Mouse (Mus musculus): Measurements from ENCODE around the gene Ylpm1. TPM values are rescaled to one million over a fixed set of nuclear protein-coding genes. Genes with fewer than 3 reads are reported as not detected.

The Ylpm1 gene
- polyA plus RNA-seq, 1 experiment from 2014 or later: 6.2 TPM

GRCm38 (mm10) chr12:85091190-85091589 lies 95.1 kb downstream of the Ylpm1 start:
- DNase-seq (no peak), ATAC-seq (no peak)
- no peak for TF ChIP-seq EP300 (IDR thresholded peaks at IDR 0.05; ENCODE audit: low read depth)
- TF ChIP-seq CTCF (IDR thresholded peaks at IDR 0.05; ENCODE audit: low read depth): no peak
- 49% methylated on average over 3 of the region's 3 CpGs for WGBS (ENCODE audit: insufficient replicate concordance)
- no peaks in the 10 kb centered on the region for H3K9me3 ChIP-seq (ENCODE audit: low read length)
- no peaks in the 10 kb centered on the region for H3K4me1 ChIP-seq (ENCODE audit: insufficient read depth)
- no peak overlapping the region for H3K27ac ChIP-seq (ENCODE audit: low read depth)
- no peak overlapping the region for H3K4me2 ChIP-seq (ENCODE audit: low read depth, low read length)
- no peak overlapping the region for H3K4me3 ChIP-seq (ENCODE audit: low read depth, low read length)
- H3K27me3 ChIP-seq (ENCODE audit: insufficient read depth, low read length): no peaks in the 10 kb centered on the region
- no peak overlapping the region for H3K9ac ChIP-seq (replicated peaks)
- H3K36me3 ChIP-seq (replicated peaks; ENCODE audit: insufficient read depth, low read length): no peaks in the 10 kb centered on the region; the same call in 1 of the 2 replicates

GRCm38 (mm10) chr12:85092214-85092613 lies 96.1 kb downstream of the Ylpm1 start:
- H3K4me1 ChIP-seq (ENCODE audit: insufficient read depth): no peaks in the 10 kb centered on the region
- TF ChIP-seq CTCF (IDR thresholded peaks at IDR 0.05; ENCODE audit: low read depth): peak; percentile 79
- no peak for TF ChIP-seq EP300 (IDR thresholded peaks at IDR 0.05; ENCODE audit: low read depth)
- no peaks in the 10 kb centered on the region for H3K27me3 ChIP-seq (ENCODE audit: insufficient read depth, low read length)
- DNase-seq: peak; percentile 81
- no peaks in the 10 kb centered on the region; the same call in 1 of the 2 replicates for H3K36me3 ChIP-seq (replicated peaks; ENCODE audit: insufficient read depth, low read length)
- H3K27ac ChIP-seq (ENCODE audit: low read depth): no peak overlapping the region
- no peak overlapping the region for H3K4me3 ChIP-seq (ENCODE audit: low read depth, low read length)
- no peaks in the 10 kb centered on the region for H3K9me3 ChIP-seq (ENCODE audit: low read length)
- no peak overlapping the region for H3K4me2 ChIP-seq (ENCODE audit: low read depth, low read length)
- WGBS (ENCODE audit: insufficient replicate concordance): 4% methylated on average over 3 of the region's 3 CpGs
- no peak for ATAC-seq
- no peak overlapping the region for H3K9ac ChIP-seq (replicated peaks)

- no peak for TF ChIP-seq CTCF (IDR thresholded peaks at IDR 0.05; ENCODE audit: low read depth)
- 23% methylated on average over 14 of the region's 14 CpGs for WGBS (ENCODE audit: insufficient replicate concordance)
- H3K9ac ChIP-seq (replicated peaks): no peak overlapping the region
- H3K4me1 ChIP-seq (ENCODE audit: insufficient read depth): no peaks in the 10 kb centered on the region
- H3K36me3 ChIP-seq (replicated peaks; ENCODE audit: insufficient read depth, low read length): no peaks in the 10 kb centered on the region; the same call in 1 of the 2 replicates
- ATAC-seq (peak; percentile 40), DNase-seq (peak; percentile 59)
- H3K4me2 ChIP-seq (ENCODE audit: low read depth, low read length): 0 out of 2 replicates have a peak overlapping the region, but pooled peaks have one; percentile 22
- H3K9me3 ChIP-seq (ENCODE audit: low read length): no peaks in the 10 kb centered on the region
- H3K27me3 ChIP-seq (ENCODE audit: insufficient read depth, low read length): no peaks in the 10 kb centered on the region
- no peak overlapping the region for H3K4me3 ChIP-seq (ENCODE audit: low read depth, low read length)
- H3K27ac ChIP-seq (ENCODE audit: low read depth): no peak overlapping the region
Observed at GRCm38 (mm10) chr12:85094010-85094409, 97.9 kb downstream of the Ylpm1 start.

GRCm38 (mm10) chr12:85094706-85095105 lies 98.6 kb downstream of the Ylpm1 start:
- Histone ChIP-seq H3K4me1 (ENCODE audit: insufficient read depth) (no peaks in the 10 kb centered on the region), H3K9ac (replicated peaks) (no peak overlapping the region), H3K36me3 (replicated peaks; ENCODE audit: insufficient read depth, low read length) (no peaks in the 10 kb centered on the region), H3K4me2 (ENCODE audit: low read depth, low read length) (no peak overlapping the region), H3K27me3 (ENCODE audit: insufficient read depth, low read length) (no peaks in the 10 kb centered on the region), H3K27ac (ENCODE audit: low read depth) (no peak overlapping the region), H3K9me3 (ENCODE audit: low read length) (no peaks in the 10 kb centered on the region), H3K4me3 (ENCODE audit: low read depth, low read length) (no peak overlapping the region)
- TF ChIP-seq EP300 (IDR thresholded peaks at IDR 0.05; ENCODE audit: low read depth) (no peak), CTCF (IDR thresholded peaks at IDR 0.05; ENCODE audit: low read depth) (no peak)
- DNase-seq (no peak), ATAC-seq (no peak)
- WGBS (ENCODE audit: insufficient replicate concordance): 73% methylated on average over 10 of the region's 10 CpGs

- no peak for DNase-seq
Observed at GRCm38 (mm10) chr12:85095146-85095545, 99.0 kb downstream of the Ylpm1 start.

GRCm38 (mm10) chr12:85095859-85096258 lies 99.7 kb downstream of the Ylpm1 start:
- WGBS (ENCODE audit: insufficient replicate concordance): 87% methylated on average over 7 of the region's 7 CpGs
- Histone ChIP-seq H3K4me2 (ENCODE audit: low read depth, low read length) (no peak overlapping the region), H3K9me3 (ENCODE audit: low read length) (no peaks in the 10 kb centered on the region), H3K9ac (replicated peaks) (no peak overlapping the region), H3K27me3 (ENCODE audit: insufficient read depth, low read length) (no peaks in the 10 kb centered on the region), H3K4me1 (ENCODE audit: insufficient read depth) (no peaks in the 10 kb centered on the region), H3K27ac (ENCODE audit: low read depth) (no peak overlapping the region), H3K36me3 (replicated peaks; ENCODE audit: insufficient read depth, low read length) (no peaks in the 10 kb centered on the region), H3K4me3 (ENCODE audit: low read depth, low read length) (no peak overlapping the region)
- ATAC-seq (no peak), DNase-seq (no peak)
- TF ChIP-seq EP300 (IDR thresholded peaks at IDR 0.05; ENCODE audit: low read depth) (no peak), CTCF (IDR thresholded peaks at IDR 0.05; ENCODE audit: low read depth) (no peak)

More at GRCm38 (mm10) chr12:85095146-85095545, 99.0 kb downstream of the Ylpm1 start:
- no peak overlapping the region for H3K4me2 ChIP-seq (ENCODE audit: low read depth, low read length)
- H3K9me3 ChIP-seq (ENCODE audit: low read length): no peaks in the 10 kb centered on the region
- no peaks in the 10 kb centered on the region for H3K27me3 ChIP-seq (ENCODE audit: insufficient read depth, low read length)
- TF ChIP-seq EP300 (IDR thresholded peaks at IDR 0.05; ENCODE audit: low read depth) (no peak), CTCF (IDR thresholded peaks at IDR 0.05; ENCODE audit: low read depth) (no peak)
- no peak overlapping the region for H3K4me3 ChIP-seq (ENCODE audit: low read depth, low read length)
- H3K4me1 ChIP-seq (ENCODE audit: insufficient read depth): no peaks in the 10 kb centered on the region
- no peak overlapping the region for H3K27ac ChIP-seq (ENCODE audit: low read depth)
- no peak for ATAC-seq
- H3K36me3 ChIP-seq (replicated peaks; ENCODE audit: insufficient read depth, low read length): no peaks in the 10 kb centered on the region
- 73% methylated on average over 11 of the region's 11 CpGs for WGBS (ENCODE audit: insufficient replicate concordance)
- H3K9ac ChIP-seq (replicated peaks): no peak overlapping the region

- no peaks in the 10 kb centered on the region for H3K36me3 ChIP-seq (replicated peaks; ENCODE audit: insufficient read depth, low read length)
- no peaks in the 10 kb centered on the region for H3K27me3 ChIP-seq (ENCODE audit: insufficient read depth, low read length)
- H3K4me2 ChIP-seq (ENCODE audit: low read depth, low read length): no peak overlapping the region
- peaks cover 7% of the 10 kb centered on the region; the same call in 1 of the 2 replicates for H3K4me1 ChIP-seq (ENCODE audit: insufficient read depth)
- no peak for TF ChIP-seq CTCF (IDR thresholded peaks at IDR 0.05; ENCODE audit: low read depth)
- no peak for TF ChIP-seq EP300 (IDR thresholded peaks at IDR 0.05; ENCODE audit: low read depth)
- no peak for ATAC-seq
- no peak overlapping the region for H3K9ac ChIP-seq (replicated peaks)
- no peaks in the 10 kb centered on the region for H3K9me3 ChIP-seq (ENCODE audit: low read length)
- DNase-seq: no peak
- 82% methylated on average over 14 of the region's 14 CpGs for WGBS (ENCODE audit: insufficient replicate concordance)
- H3K4me3 ChIP-seq (ENCODE audit: low read depth, low read length): no peak overlapping the region
- no peak overlapping the region for H3K27ac ChIP-seq (ENCODE audit: low read depth)
Observed at GRCm38 (mm10) chr12:85101001-85101400, 104.9 kb downstream of the Ylpm1 start.
